Mouse (Mus musculus): Measurements from ENCODE around the gene Vmn1r119.
"Not testable (repeated sequence)": the region's sequence is repeated elsewhere in the genome, so short reads cannot be mapped to it uniquely, and the experiment has no call there.

The Vmn1r119 gene

DNA sequence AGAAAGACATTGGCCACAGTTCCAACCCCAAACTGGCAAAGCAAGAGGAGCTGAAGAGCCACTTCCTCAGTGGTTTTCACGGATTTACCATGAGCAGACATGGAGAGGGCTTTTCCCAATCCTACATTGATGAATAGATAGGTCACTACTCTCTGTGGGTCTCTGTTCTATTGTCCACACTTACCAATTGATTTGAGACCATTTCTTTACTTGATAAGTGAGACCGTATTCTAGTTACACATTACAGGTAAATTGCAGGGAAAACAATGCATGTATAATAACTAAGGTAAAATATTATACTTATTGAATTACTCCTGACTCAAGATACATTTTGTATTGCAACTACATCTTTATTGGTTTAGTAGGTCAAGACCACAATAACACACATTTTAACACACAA, at the start of gene Vmn1r119:
Gene Vmn1r119, minus strand, starts transcription at position 101 of the 400 bp plus-strand sequence.
- DNase-seq (ENCODE audit: low read depth, low spot score) = not testable (repeated sequence)

DNA sequence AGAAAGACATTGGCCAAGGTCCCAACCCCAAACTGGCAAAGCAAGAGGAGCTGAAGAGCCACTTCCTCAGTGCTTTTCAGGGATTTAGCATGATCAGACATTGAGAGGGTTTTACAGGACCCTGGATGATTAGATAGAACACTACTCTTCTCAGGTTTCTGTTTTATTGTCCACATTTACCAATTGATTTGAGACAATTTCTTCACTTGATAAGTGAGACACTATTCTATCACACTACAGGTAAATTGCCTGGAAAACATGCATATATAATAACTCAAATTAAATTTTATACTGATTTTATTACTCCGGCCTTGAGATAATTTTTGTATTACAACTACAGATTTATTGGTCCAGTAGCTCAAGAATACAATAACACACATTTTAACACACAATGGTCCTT, 41.4 kb upstream of the Vmn1r119 start, which contains the start of gene Vmn1r120:
Gene Vmn1r120, minus strand, starts transcription at position 101 of the 400 bp plus-strand sequence.
- not testable (repeated sequence) for DNase-seq (ENCODE audit: low read depth, low spot score)
